Mouse (Mus musculus) midbrain, embryonic 14.5 days (tissue): Measurements from ENCODE around the gene 2810004N23Rik. TPM values are rescaled to one million over a fixed set of nuclear protein-coding genes. Genes with fewer than 3 reads are reported as not detected.

Experiments
- ATAC-seq: fragments of 200-750 bp; cut with Nextera tagmentation; 2 replicates; pipeline ENCODE4 v1.8.0; 2017; ENCODE audit warnings: moderate number of reproducible peaks, moderate library complexity; ENCODE audit not compliant: low FRiP score, low TSS enrichment
- DNase-seq: peaks from one replicate; pipeline ENCODE4 v3.0.0-alpha.2; 2015
- H3K27ac ChIP-seq: fragments of 300-500 bp; sonication (generic); replicated peaks from 2 replicates; pipeline ENCODE4 v1.5.1; 2014; ENCODE audit warnings: mild to moderate bottlenecking, low read depth, low read length, moderate library complexity
- H3K27me3 ChIP-seq: fragments of 300-500 bp; sonication (generic); 2 replicates; pipeline ENCODE4 v1.6.1; 2014; ENCODE audit warnings: low read length, control low read depth, mixed read lengths; ENCODE audit not compliant: control insufficient read depth, insufficient read depth
- H3K36me3 ChIP-seq: fragments of 300-500 bp; sonication (generic); 2 replicates; pipeline ENCODE4 v1.6.1; 2014; ENCODE audit warnings: low read length, control low read depth; ENCODE audit not compliant: control insufficient read depth, insufficient read depth
- H3K4me1 ChIP-seq: fragments of 300-500 bp; sonication (generic); 2 replicates; pipeline ENCODE4 v1.6.1; 2014; ENCODE audit warnings: mild to moderate bottlenecking, antibody characterized with exemption, low read length, control low read depth; ENCODE audit not compliant: control insufficient read depth, insufficient read depth
- H3K4me2 ChIP-seq: fragments of 300-500 bp; sonication (generic); 2 replicates; pipeline ENCODE4 v1.6.1; 2014; ENCODE audit warnings: mild to moderate bottlenecking, low read length, moderate library complexity
- H3K4me3 ChIP-seq: fragments of 300-500 bp; sonication (generic); replicated peaks from 2 replicates; pipeline ENCODE4 v1.5.1; 2014; ENCODE audit warnings: low read depth, low read length
- H3K9ac ChIP-seq: fragments of 300-500 bp; sonication (generic); replicated peaks from 2 replicates; pipeline ENCODE4 v1.6.1; 2014; ENCODE audit warnings: mild to moderate bottlenecking, low read length, moderate library complexity
- H3K9me3 ChIP-seq: fragments of 300-500 bp; sonication (generic); 2 replicates; pipeline ENCODE4 v1.6.1; 2016; ENCODE audit warnings: low read length, control low read depth, mixed read lengths; ENCODE audit not compliant: control insufficient read depth
- WGBS: fragments of 180-500 bp; shearing (Covaris S2); extraction: QIAGEN DNeasy Blood & Tissue Kit; methylation state at CpG from one replicate; pipeline ENCODE4 v1.1.7; 2014; 5-methylcytosine and 5-hydroxymethylcytosine counted together
- polyA plus RNA-seq: library from polyadenylated mRNA; unstranded; fragments of >200 nt; fragmentation: Nextera tagmentation; extraction: Ambion mirVana; gene quantifications from 2 replicates; pipeline ENCODE4 v1.2.1, GENCODE M21; 2014

2810004N23Rik gene
- polyA plus RNA-seq, 1 experiment from 2014 or later = 24.2 TPM

DNA sequence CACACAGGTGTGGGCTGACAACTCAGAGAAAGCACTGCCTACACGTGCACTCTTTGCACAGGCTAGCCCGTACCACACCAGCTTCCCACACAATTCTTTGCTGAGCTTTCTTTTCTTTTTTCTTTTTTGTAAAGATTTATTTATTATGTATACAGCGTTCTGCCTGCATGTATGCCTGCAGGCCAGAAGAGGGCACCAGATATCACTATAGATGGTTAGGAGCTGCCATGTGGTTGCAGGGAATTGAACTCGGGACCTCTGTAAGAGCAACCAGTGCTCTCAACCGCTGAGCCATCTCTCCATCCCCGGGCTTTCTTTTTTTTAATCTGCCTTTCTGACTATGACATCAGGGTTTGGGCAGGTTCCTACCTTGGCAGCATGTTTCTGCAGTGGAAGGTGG, 39.4 kb downstream of the 2810004N23Rik start:
- H3K27ac ChIP-seq = no peak overlapping the region
- no peaks in the 10 kb centered on the region for H3K9me3 ChIP-seq
- no peak for DNase-seq
- H3K36me3 ChIP-seq = peaks cover 66% of the 10 kb centered on the region
- no peaks in the 10 kb centered on the region for H3K27me3 ChIP-seq
- WGBS = 80% methylated on average over 6 of the region's 6 CpGs
- no peak for ATAC-seq
- H3K4me3 ChIP-seq = no peak overlapping the region
- no peak overlapping the region for H3K9ac ChIP-seq
- no peaks in the 10 kb centered on the region for H3K4me1 ChIP-seq
- no peak overlapping the region for H3K4me2 ChIP-seq

DNA sequence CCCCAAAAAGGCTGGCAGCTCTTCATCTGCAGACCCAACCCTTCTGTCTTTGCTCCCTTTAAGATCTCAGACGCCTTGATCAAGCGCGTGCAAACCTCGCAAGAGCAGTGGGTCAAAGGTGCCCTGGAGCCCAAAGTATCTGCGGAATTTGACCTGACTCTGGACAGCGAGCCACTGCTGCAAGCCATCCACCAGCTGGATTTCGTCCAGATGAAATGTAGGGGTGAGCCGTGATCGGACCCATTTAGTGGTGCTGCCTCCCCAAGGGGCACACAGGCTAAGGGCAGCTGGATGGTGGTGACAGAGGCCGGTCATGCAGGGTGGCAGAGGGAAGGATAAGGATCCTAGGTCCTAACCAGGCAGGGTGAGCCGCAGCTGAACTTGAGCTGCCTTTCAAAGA, 42.8 kb downstream of the 2810004N23Rik start:
- ATAC-seq = no peak
- Histone ChIP-seq H3K4me3 (no peak overlapping the region), H3K27me3 (no peaks in the 10 kb centered on the region), H3K4me1 (no peaks in the 10 kb centered on the region), H3K9ac (no peak overlapping the region), H3K9me3 (no peaks in the 10 kb centered on the region), H3K4me2 (no peak overlapping the region), H3K27ac (no peak overlapping the region), H3K36me3 (peaks cover 78% of the 10 kb centered on the region)
- 76% methylated on average over 11 of the region's 11 CpGs for WGBS
- DNase-seq = no peak

DNA sequence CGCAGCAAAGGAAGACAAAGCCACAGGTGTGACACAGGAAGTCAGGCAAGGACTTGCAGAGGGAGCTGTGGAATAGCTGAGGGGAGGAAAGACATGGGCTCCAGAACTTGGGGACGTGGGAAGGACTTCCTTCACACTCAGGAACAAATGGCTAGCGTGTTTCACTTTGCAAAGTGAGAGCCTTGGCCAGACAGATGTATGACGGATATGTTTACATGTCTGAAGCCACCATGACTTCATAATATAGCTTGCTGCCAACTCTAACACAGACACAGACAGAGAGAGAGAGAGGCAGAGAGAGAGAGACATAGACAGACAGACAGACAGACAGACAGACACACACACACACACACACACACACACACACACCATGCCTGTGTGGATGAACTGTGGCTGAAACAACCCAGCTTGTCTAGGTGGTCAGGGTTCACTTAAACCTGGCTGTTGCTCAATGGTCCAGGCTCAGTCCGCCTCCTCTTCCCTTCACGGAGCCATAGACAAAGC, 43.3 kb downstream of the 2810004N23Rik start:
- no peak for DNase-seq
- no peak overlapping the region for H3K4me3 ChIP-seq
- H3K9ac ChIP-seq = no peak overlapping the region
- no peak overlapping the region for H3K4me2 ChIP-seq
- no peaks in the 10 kb centered on the region for H3K4me1 ChIP-seq
- no peaks in the 10 kb centered on the region for H3K27me3 ChIP-seq
- WGBS = 79% methylated on average over 6 of the region's 6 CpGs
- H3K36me3 ChIP-seq = peaks cover 73% of the 10 kb centered on the region
- H3K27ac ChIP-seq = no peak overlapping the region
- no peak for ATAC-seq
- H3K9me3 ChIP-seq = no peaks in the 10 kb centered on the region

GRCm38 (mm10) chr8:124817361-124817760, 45.6 kb downstream of the 2810004N23Rik start:
- no peak for ATAC-seq
- Histone ChIP-seq H3K27me3 (no peaks in the 10 kb centered on the region), H3K4me3 (no peak overlapping the region), H3K9ac (no peak overlapping the region), H3K4me2 (no peak overlapping the region), H3K36me3 (peaks cover 54% of the 10 kb centered on the region), H3K27ac (no peak overlapping the region), H3K4me1 (no peaks in the 10 kb centered on the region), H3K9me3 (no peaks in the 10 kb centered on the region)
- WGBS = 89% methylated on average over 3 of the region's 3 CpGs
- no peak for DNase-seq

DNA sequence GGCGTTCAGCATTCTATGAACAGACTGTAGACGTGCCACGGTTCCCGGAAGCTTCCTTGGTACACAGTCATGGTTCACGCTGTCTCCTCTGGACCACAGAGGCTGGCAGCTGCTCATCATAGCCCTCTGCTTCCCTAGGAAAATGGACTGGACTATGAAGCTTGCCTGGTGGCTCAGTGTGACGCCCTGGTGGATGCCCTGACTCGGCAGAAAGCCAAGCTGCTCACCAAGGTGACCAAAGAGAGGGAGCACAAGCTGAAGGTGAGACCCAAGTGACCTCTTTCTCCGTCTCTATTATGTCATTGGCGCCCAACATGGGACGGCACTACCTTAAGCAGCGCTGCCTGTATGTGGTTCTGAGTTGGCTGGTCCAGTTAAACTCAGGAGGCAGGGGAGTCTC, 46.1 kb downstream of the 2810004N23Rik start:
- no peak overlapping the region for H3K4me3 ChIP-seq
- H3K9me3 ChIP-seq = no peaks in the 10 kb centered on the region
- no peak for DNase-seq
- peaks cover 50% of the 10 kb centered on the region for H3K36me3 ChIP-seq
- no peak for ATAC-seq
- no peak overlapping the region for H3K27ac ChIP-seq
- H3K9ac ChIP-seq = no peak overlapping the region
- 91% methylated on average over 11 of the region's 11 CpGs for WGBS
- H3K27me3 ChIP-seq = no peaks in the 10 kb centered on the region
- no peak overlapping the region for H3K4me2 ChIP-seq
- H3K4me1 ChIP-seq = no peaks in the 10 kb centered on the region

GRCm38 (mm10) chr8:124815870-124816269, 47.0 kb downstream of the 2810004N23Rik start:
- no peak overlapping the region for H3K4me2 ChIP-seq
- peaks cover 46% of the 10 kb centered on the region for H3K36me3 ChIP-seq
- 91% methylated on average over 12 of the region's 12 CpGs for WGBS
- H3K9me3 ChIP-seq = no peaks in the 10 kb centered on the region
- H3K4me1 ChIP-seq = peaks cover 5% of the 10 kb centered on the region; the same call in 1 of the 2 replicates
- no peak for ATAC-seq
- no peak overlapping the region for H3K9ac ChIP-seq
- H3K27me3 ChIP-seq = no peaks in the 10 kb centered on the region
- no peak overlapping the region for H3K27ac ChIP-seq
- DNase-seq = no peak
- H3K4me3 ChIP-seq = no peak overlapping the region

DNA sequence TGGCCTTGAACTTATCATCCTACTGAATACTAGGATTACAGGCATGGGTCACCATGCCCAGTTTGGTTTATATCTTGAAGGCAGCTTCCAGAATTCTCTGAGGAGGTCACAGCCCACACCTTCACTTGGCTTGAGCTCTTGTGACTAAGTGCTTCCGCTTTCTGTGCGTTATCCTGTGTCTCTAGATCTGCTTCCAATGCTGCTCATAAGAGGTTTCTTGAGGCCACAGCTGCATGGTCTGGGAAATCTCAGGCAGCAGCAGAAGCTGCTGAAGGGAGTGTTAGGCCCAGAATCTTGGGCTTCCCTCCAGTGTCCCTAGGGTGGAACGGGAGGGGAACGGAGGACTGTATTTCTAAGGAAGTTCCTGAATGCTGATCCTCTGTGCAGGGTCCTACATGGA, 49.6 kb downstream of the 2810004N23Rik start:
- H3K27ac ChIP-seq = no peak overlapping the region
- H3K4me1 ChIP-seq = peaks cover 10% of the 10 kb centered on the region; the same call in 1 of the 2 replicates
- no peak for ATAC-seq
- WGBS = 93% methylated on average over 4 of the region's 4 CpGs
- no peak overlapping the region for H3K9ac ChIP-seq
- no peak overlapping the region for H3K4me3 ChIP-seq
- H3K9me3 ChIP-seq = no peaks in the 10 kb centered on the region
- H3K4me2 ChIP-seq = no peak overlapping the region
- no peak for DNase-seq
- H3K27me3 ChIP-seq = no peaks in the 10 kb centered on the region
- H3K36me3 ChIP-seq = peaks cover 27% of the 10 kb centered on the region

GRCm38 (mm10) chr8:124810689-124811394, 52.1 kb downstream of the 2810004N23Rik start:
- no peak for ATAC-seq
- peak; percentile 62 for DNase-seq
- no peak overlapping the region for H3K4me3 ChIP-seq
- H3K4me1 ChIP-seq = peaks cover 10% of the 10 kb centered on the region; the same call in 1 of the 2 replicates
- H3K4me2 ChIP-seq = no peak overlapping the region
- H3K9ac ChIP-seq = no peak overlapping the region
- no peaks in the 10 kb centered on the region for H3K27me3 ChIP-seq
- no peaks in the 10 kb centered on the region for H3K9me3 ChIP-seq
- H3K36me3 ChIP-seq = peaks cover 7% of the 10 kb centered on the region
- H3K27ac ChIP-seq = 0 out of 2 replicates have a peak overlapping the region, but pooled peaks have one; percentile 26
- 25% methylated on average over 9 of the region's 9 CpGs for WGBS

DNA sequence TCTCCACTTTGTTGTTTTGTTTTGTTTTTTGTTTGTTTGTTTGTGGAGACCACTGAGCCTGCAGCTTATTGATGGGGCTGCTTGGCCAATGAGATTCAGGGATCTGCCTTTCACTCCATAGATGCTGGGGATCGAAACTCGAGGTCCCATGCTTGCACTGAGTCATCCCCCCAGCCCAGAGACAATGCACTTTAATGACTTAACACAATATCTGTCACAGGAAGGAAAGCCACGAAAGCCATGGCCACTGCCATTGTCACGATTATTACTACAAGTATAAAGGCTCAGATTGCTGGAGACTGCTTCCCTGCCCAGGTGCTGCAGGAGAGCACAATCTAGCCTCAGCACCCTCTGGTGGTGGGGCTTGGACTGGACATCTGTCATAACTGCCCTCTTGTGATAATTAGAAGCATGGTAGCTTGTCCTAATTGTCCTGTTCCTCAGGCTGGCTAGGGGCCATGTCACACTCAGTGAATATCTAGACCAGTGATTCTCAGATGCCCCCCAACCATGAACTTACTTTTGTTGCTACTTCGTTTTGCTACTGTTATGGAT, 52.8 kb downstream of the 2810004N23Rik start:
- Histone ChIP-seq H3K9me3 (no peaks in the 10 kb centered on the region), H3K4me1 (peaks cover 10% of the 10 kb centered on the region; the same call in 1 of the 2 replicates), H3K4me2 (no peak overlapping the region), H3K9ac (no peak overlapping the region), H3K36me3 (peaks cover under 1% of the 10 kb centered on the region; the same call in 1 of the 2 replicates), H3K4me3 (no peak overlapping the region), H3K27me3 (no peaks in the 10 kb centered on the region), H3K27ac (0 out of 2 replicates have a peak overlapping the region, but pooled peaks have one; percentile 26)
- WGBS = 62% methylated on average over 5 of the region's 5 CpGs
- no peak for ATAC-seq
- DNase-seq = no peak
